Mouse (Mus musculus) liver, embryonic 11.5 days (tissue): ENCODE results near the gene Tvp23b. TPM values are rescaled to one million over a fixed set of nuclear protein-coding genes. Genes with fewer than 3 reads are reported as not detected.

Experiments
- ATAC-seq: fragments of 200-750 bp; cut with Nextera tagmentation; replicated peaks from 2 replicates; pipeline ENCODE4 v1.8.0; 2017; ENCODE audit warnings: moderate number of reproducible peaks, mild to moderate bottlenecking, moderate TSS enrichment, moderate library complexity; ENCODE audit not compliant: low FRiP score
- DNase-seq: peaks from one replicate; pipeline ENCODE4 v3.0.0-alpha.2; 2017; ENCODE audit warnings: low spot score
- H3K27ac ChIP-seq: fragments of 300-500 bp; sonication (generic); 2 replicates; pipeline ENCODE4 v1.5.1; 2014; ENCODE audit warnings: mild to moderate bottlenecking, low read depth, low read length, control low read depth
- H3K27me3 ChIP-seq: fragments of 300-500 bp; sonication (generic); replicated peaks from 2 replicates; pipeline ENCODE4 v1.6.1; 2014; ENCODE audit warnings: low read length, mixed read lengths; ENCODE audit not compliant: control insufficient read depth, insufficient read depth
- H3K36me3 ChIP-seq: fragments of 300-500 bp; sonication (generic); 2 replicates; pipeline ENCODE4 v1.6.1; 2014; ENCODE audit warnings: mild to moderate bottlenecking, low read length, moderate library complexity, mixed read lengths; ENCODE audit not compliant: control insufficient read depth, insufficient read depth
- H3K4me1 ChIP-seq: fragments of 300-500 bp; sonication (generic); replicated peaks from 2 replicates; pipeline ENCODE4 v1.6.1; 2014; ENCODE audit warnings: low read length, mixed read lengths; ENCODE audit not compliant: control insufficient read depth, insufficient read depth
- H3K4me2 ChIP-seq: fragments of 300-500 bp; sonication (generic); 2 replicates; pipeline ENCODE4 v1.6.1; 2014; ENCODE audit warnings: mild to moderate bottlenecking, control low read depth, moderate library complexity
- H3K4me3 ChIP-seq: fragments of 300-500 bp; sonication (generic); 2 replicates; pipeline ENCODE4 v1.5.1; 2014; ENCODE audit warnings: low read depth, low read length, control low read depth
- H3K9ac ChIP-seq: fragments of 300-500 bp; sonication (generic); 2 replicates; pipeline ENCODE4 v1.6.1; 2014; ENCODE audit warnings: low read depth, low read length, control low read depth
- H3K9me3 ChIP-seq: fragments of 300-500 bp; sonication (generic); 2 replicates; pipeline ENCODE4 v1.6.1; 2016; ENCODE audit warnings: low read length, inconsistent platforms, mixed read lengths; ENCODE audit not compliant: control insufficient read depth
- WGBS: fragments of 180-500 bp; shearing (Covaris S2); extraction: QIAGEN DNeasy Blood & Tissue Kit; methylation state at CpG from one replicate; pipeline ENCODE4 v1.1.7; 2014; 5-methylcytosine and 5-hydroxymethylcytosine counted together
- polyA plus RNA-seq: library from polyadenylated mRNA; unstranded; fragments of >200 nt; fragmentation: Nextera tagmentation; extraction: Ambion mirVana; gene quantifications from 2 replicates; pipeline ENCODE4 v1.2.1, GENCODE M21; 2014

Gene Tvp23b
- polyA plus RNA-seq, 1 experiment from 2014 or later, result 49.1 TPM

DNA sequence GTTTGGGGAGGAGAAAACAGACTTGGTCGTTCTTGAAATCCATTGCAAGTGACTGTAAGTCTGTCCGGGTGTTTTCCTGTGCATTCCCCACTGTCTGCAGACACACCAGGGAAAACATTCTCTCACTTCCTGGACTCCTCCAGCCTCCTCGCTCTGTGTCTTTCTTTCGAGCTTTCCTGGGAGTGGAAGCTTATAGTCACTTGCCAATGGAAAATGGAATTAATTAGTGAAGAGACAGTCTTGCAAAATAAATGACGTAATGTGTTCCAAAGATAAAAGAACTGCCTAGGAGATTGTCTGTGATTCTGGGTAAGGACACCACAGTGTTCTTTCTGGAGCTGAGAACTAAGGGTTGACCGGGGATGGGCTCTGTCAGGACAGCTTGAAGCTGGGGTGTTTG, 64.3 kb downstream of the Tvp23b start:
- Histone ChIP-seq H3K9ac (no peak overlapping the region), H3K36me3 (no peaks in the 10 kb centered on the region), H3K27me3 (no peaks in the 10 kb centered on the region), H3K27ac (no peak overlapping the region), H3K4me3 (no peak overlapping the region), H3K9me3 (no peaks in the 10 kb centered on the region), H3K4me2 (no peak overlapping the region), H3K4me1 (no peaks in the 10 kb centered on the region)
- ATAC-seq (no peak), DNase-seq (no peak)
- WGBS, result 62% methylated on average over 6 of the region's 6 CpGs

- H3K36me3 ChIP-seq, result no peaks in the 10 kb centered on the region
- H3K27me3 ChIP-seq, result no peaks in the 10 kb centered on the region
- no peak overlapping the region for H3K4me3 ChIP-seq
- H3K4me1 ChIP-seq, result no peaks in the 10 kb centered on the region
- no peaks in the 10 kb centered on the region for H3K9me3 ChIP-seq
- no peak overlapping the region for H3K27ac ChIP-seq
- WGBS, result 68% methylated on average over 4 of the region's 4 CpGs
- no peak overlapping the region for H3K4me2 ChIP-seq
- DNase-seq, result no peak
- H3K9ac ChIP-seq, result no peak overlapping the region
- ATAC-seq, result no peak
These were observed 66.3 kb downstream of the Tvp23b start for GRCm38 (mm10) chr11:62945514-62945913.

GRCm38 (mm10) chr11:62949548-62949947, 70.3 kb downstream of the Tvp23b start:
- no peak for ATAC-seq
- DNase-seq, result no peak
- Histone ChIP-seq H3K9me3 (no peaks in the 10 kb centered on the region), H3K4me1 (no peaks in the 10 kb centered on the region), H3K4me2 (no peak overlapping the region), H3K27ac (no peak overlapping the region), H3K36me3 (no peaks in the 10 kb centered on the region), H3K27me3 (no peaks in the 10 kb centered on the region), H3K4me3 (no peak overlapping the region), H3K9ac (no peak overlapping the region)
- 67% methylated on average over 1 of the region's 1 CpGs for WGBS

DNA sequence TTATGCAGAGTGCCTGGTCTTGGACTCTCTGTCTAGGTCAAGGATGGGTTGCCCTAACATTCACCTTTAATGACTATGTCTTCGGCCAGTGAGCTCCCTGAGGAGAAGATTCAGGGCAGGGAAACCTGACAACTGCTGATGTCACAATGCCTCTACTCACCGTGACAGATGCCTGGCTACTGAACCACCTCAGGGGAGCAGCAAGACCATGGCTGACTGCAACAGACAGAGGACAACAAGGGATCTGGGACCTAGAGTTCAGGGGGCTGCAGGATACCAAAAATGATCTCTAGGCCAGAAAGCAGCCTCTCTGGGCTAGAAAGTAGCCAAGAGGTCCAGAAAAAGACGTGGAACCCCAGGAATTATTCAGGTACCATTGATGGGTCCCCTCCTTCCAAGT, 71.8 kb downstream of the Tvp23b start, which contains the start of gene Cdrt4:
Gene Cdrt4 (plus strand): TSS at position 182 of the 400 bp plus-strand sequence.
- WGBS, result 62% methylated on average over 3 of the region's 3 CpGs
- no peak within 1 kb of the TSS for H3K4me3 ChIP-seq
- DNase-seq, result no peak
- H3K9ac ChIP-seq, result no peak within 1 kb of the TSS
- H3K36me3 ChIP-seq, result no peaks in the 10 kb centered on the region
- ATAC-seq, result no peak
- H3K4me2 ChIP-seq, result no peak within 1 kb of the TSS
- no peak within 1 kb of the TSS for H3K27ac ChIP-seq
- H3K27me3 ChIP-seq, result no peaks in the 10 kb centered on the region
- no peaks in the 10 kb centered on the region for H3K9me3 ChIP-seq
- H3K4me1 ChIP-seq, result no peaks in the 10 kb centered on the region

DNA sequence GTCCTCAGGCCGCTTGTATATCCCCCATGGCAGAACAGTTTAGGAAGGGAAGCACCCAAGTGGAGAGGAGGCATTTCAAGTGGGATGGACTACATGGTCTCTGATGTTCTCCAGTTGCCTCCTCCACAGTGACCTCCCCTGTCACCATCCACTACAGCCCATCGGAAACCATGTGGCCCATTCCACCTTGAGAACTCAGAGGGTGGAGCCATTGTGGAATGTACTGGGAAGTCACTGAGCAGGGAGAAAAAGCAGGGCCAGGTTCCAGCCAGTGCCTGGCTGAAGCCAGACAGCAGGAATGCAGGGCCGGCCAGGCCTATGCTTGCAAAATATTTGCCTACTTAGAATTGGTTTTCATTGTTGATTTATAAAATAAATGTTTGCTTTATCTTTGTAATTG, 75.5 kb downstream of the Tvp23b start:
- no peak overlapping the region for H3K4me2 ChIP-seq
- no peaks in the 10 kb centered on the region for H3K36me3 ChIP-seq
- H3K27me3 ChIP-seq, result no peaks in the 10 kb centered on the region
- 89% methylated on average over 2 of the region's 3 CpGs for WGBS
- no peaks in the 10 kb centered on the region for H3K4me1 ChIP-seq
- ATAC-seq (no peak), DNase-seq (no peak)
- no peaks in the 10 kb centered on the region for H3K9me3 ChIP-seq
- no peak overlapping the region for H3K4me3 ChIP-seq
- H3K27ac ChIP-seq, result no peak overlapping the region
- no peak overlapping the region for H3K9ac ChIP-seq

- DNase-seq, result no peak
- 79% methylated on average over 5 of the region's 5 CpGs for WGBS
These were observed 75.9 kb downstream of the Tvp23b start for GRCm38 (mm10) chr11:62955186-62955585.

DNA sequence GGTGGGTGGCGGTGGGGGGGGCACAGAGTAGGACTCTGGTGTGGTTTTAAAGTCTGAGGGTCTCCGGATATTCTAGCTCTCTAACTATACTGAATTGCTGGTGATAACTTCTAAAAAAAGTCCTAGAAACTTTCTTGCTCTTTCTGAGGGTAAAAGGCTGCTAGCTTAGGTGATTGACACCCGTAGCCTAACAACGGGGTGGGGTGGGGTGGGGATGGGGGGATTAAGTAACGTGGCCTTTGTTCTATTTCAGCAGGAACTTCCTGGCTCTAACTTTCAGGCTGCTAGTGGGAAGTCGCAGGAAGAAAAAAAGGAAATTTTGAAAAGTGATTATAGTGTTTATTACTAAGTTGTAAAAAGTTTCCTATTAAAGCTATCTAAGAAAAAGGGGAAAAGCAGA, 76.5 kb downstream of the Tvp23b start:
- ATAC-seq (no peak), DNase-seq (no peak)
- Histone ChIP-seq H3K27me3 (no peaks in the 10 kb centered on the region), H3K9ac (no peak overlapping the region), H3K4me1 (no peaks in the 10 kb centered on the region), H3K9me3 (no peaks in the 10 kb centered on the region), H3K36me3 (no peaks in the 10 kb centered on the region), H3K27ac (no peak overlapping the region), H3K4me2 (no peak overlapping the region), H3K4me3 (no peak overlapping the region)
- 42% methylated on average over 6 of the region's 6 CpGs for WGBS

More at GRCm38 (mm10) chr11:62955186-62955585, 75.9 kb downstream of the Tvp23b start:
- Histone ChIP-seq H3K27me3 (no peaks in the 10 kb centered on the region), H3K27ac (no peak overlapping the region), H3K36me3 (no peaks in the 10 kb centered on the region), H3K4me1 (no peaks in the 10 kb centered on the region), H3K4me3 (no peak overlapping the region), H3K9ac (no peak overlapping the region), H3K9me3 (no peaks in the 10 kb centered on the region), H3K4me2 (no peak overlapping the region)
- ATAC-seq, result no peak

GRCm38 (mm10) chr11:62957626-62958180, 78.4 kb downstream of the Tvp23b start:
- no peak overlapping the region for H3K4me3 ChIP-seq
- ATAC-seq (no peak), DNase-seq (no peak)
- no peaks in the 10 kb centered on the region for H3K27me3 ChIP-seq
- no peak overlapping the region for H3K4me2 ChIP-seq
- H3K36me3 ChIP-seq, result no peaks in the 10 kb centered on the region
- 77% methylated on average over 8 of the region's 8 CpGs for WGBS
- no peak overlapping the region for H3K9ac ChIP-seq
- H3K4me1 ChIP-seq, result no peaks in the 10 kb centered on the region
- H3K27ac ChIP-seq, result no peak overlapping the region
- H3K9me3 ChIP-seq, result no peaks in the 10 kb centered on the region

DNA sequence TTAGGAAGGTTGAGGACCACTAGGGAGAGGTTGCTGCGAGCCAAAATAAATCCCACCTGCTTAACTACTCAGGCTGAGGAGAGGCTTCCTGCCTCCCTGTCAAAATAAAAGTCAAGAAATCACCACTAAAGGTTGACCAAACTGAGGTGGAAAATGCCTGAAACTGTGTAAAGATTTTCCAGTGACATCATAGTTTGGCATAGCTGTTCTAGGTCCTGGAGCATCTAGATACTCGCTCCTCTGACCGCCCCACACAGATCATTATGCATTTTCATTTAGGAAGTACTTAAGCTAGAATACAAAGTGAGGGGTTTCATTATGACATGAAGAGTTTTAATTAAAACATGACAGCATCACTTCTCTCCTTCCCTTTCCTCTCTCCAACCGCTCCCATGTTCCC, 84.0 kb downstream of the Tvp23b start:
- WGBS, result 70% methylated on average over 4 of the region's 4 CpGs
- no peak for ATAC-seq
- H3K36me3 ChIP-seq, result no peaks in the 10 kb centered on the region
- H3K9me3 ChIP-seq, result no peaks in the 10 kb centered on the region
- peaks cover 6% of the 10 kb centered on the region; the same call in 1 of the 2 replicates for H3K27me3 ChIP-seq
- no peaks in the 10 kb centered on the region for H3K4me1 ChIP-seq
- H3K9ac ChIP-seq, result no peak overlapping the region
- no peak overlapping the region for H3K4me2 ChIP-seq
- H3K27ac ChIP-seq, result no peak overlapping the region
- no peak overlapping the region for H3K4me3 ChIP-seq
- no peak for DNase-seq
